Mouse (Mus musculus) cerebellum, adult 2 months (tissue): Measurements from ENCODE around the gene 1700016C15Rik. TPM values are rescaled to one million over a fixed set of nuclear protein-coding genes. Genes with fewer than 3 reads are reported as not detected.

Experiments used
- DNase-seq, 2 experiments: peaks; one replicate each; pipeline ENCODE4 v3.0.0; 2021
- H3K27ac ChIP-seq: fragments of 200-500 bp; 2 replicates; pipeline ENCODE4 v1.5.1; 2012; ENCODE audit warnings: low read length, control low read depth, inconsistent platforms; ENCODE audit not compliant: insufficient read depth
- H3K27me3 ChIP-seq: fragments of 200-500 bp; 2 replicates; pipeline ENCODE4 v1.6.1; 2012; ENCODE audit warnings: inconsistent platforms, mild to moderate bottlenecking, low read length, moderate library complexity; ENCODE audit not compliant: control insufficient read depth, insufficient read depth
- H3K4me1 ChIP-seq: fragments of 200-500 bp; 2 replicates; pipeline ENCODE4 v1.6.1; 2011; ENCODE audit warnings: low read length; ENCODE audit not compliant: control insufficient read depth, insufficient read depth
- H3K4me3 ChIP-seq: fragments of 200-500 bp; replicated peaks from 2 replicates; pipeline ENCODE3; 2011; ENCODE audit warnings: mild to moderate bottlenecking, low read depth, low read length, control low read depth; ENCODE audit not compliant: insufficient read depth
- CTCF ChIP-seq: fragments of 200-500 bp; IDR thresholded peaks from 2 replicates; pipeline ENCODE4 v1.5.1; 2011; ENCODE audit warnings: low read depth, mild to moderate bottlenecking, control low read depth, low read length, moderate library complexity, borderline replicate concordance; ENCODE audit not compliant: insufficient read depth
- POLR2A ChIP-seq: fragments of 200-500 bp; IDR thresholded peaks from 2 replicates; pipeline ENCODE4 v1.6.1; 2011; ENCODE audit warnings: low read length, control low read depth, borderline replicate concordance; ENCODE audit not compliant: insufficient read depth
- WGBS: fragments of 180-500 bp; shearing (Covaris S2); methylation state at CpG from one replicate; pipeline ENCODE4 v1.1.7; 2018; 5-methylcytosine and 5-hydroxymethylcytosine counted together
- polyA plus RNA-seq: library from polyadenylated mRNA; depleted of rRNA; stranded (reverse); fragments of >200 nt; gene quantifications from 2 replicates; pipeline ENCODE4 v1.2.3, GENCODE M21; 2012; rRNA removed

1700016C15Rik gene
- polyA plus RNA-seq, 1 experiment = not detected

- TF ChIP-seq POLR2A = no peak
- no peak for TF ChIP-seq CTCF
- H3K4me3 ChIP-seq = peak overlapping the region; percentile 81
- no peak for DNase-seq
- 1% methylated on average over 41 of the region's 41 CpGs for WGBS
- H3K27me3 ChIP-seq = no peaks in the 10 kb centered on the region
- no peaks in the 10 kb centered on the region; the same call in 1 of the 2 replicates for H3K4me1 ChIP-seq
- peak overlapping the region; percentile 14; the same call in 1 of the 2 replicates for H3K27ac ChIP-seq
Observed at GRCm38 (mm10) chr1:177795421-177796192, 66.0 kb downstream of the 1700016C15Rik start.

GRCm38 (mm10) chr1:177796193-177796939 is 66.8 kb downstream of the 1700016C15Rik start, which contains the start of gene Adss:
Gene Adss (minus strand): TSS chr1:177796511.
- WGBS = under 1% methylated on average over 62 of the region's 64 CpGs
- TF ChIP-seq POLR2A (peak; percentile 29; the same call in 1 of the 2 replicates), CTCF (no peak)
- H3K27ac ChIP-seq = peak within 1 kb of the TSS; percentile 14; the same call in 1 of the 2 replicates
- H3K4me1 ChIP-seq = no peaks in the 10 kb centered on the region; the same call in 1 of the 2 replicates
- no peaks in the 10 kb centered on the region for H3K27me3 ChIP-seq
- DNase-seq = peak; percentile 99
- peak within 1 kb of the TSS; percentile 81 for H3K4me3 ChIP-seq

GRCm38 (mm10) chr1:177797151-177797755 is 67.6 kb downstream of the 1700016C15Rik start:
- Histone ChIP-seq H3K4me1 (no peaks in the 10 kb centered on the region; the same call in 1 of the 2 replicates), H3K4me3 (no peak overlapping the region), H3K27ac (no peak overlapping the region), H3K27me3 (no peaks in the 10 kb centered on the region)
- TF ChIP-seq CTCF = no peak
- TF ChIP-seq POLR2A = no peak
- peak in 1 of 2 experiments; percentile 21 for DNase-seq
- 75% methylated on average over 8 of the region's 8 CpGs for WGBS

Other genes starting within 250 kb of the 1700016C15Rik start
- 45.6 and 48.1 TPM in 2 replicates for gene Adss, start 66.7 kb downstream of the 1700016C15Rik start, polyA plus RNA-seq